In genomic region chr2:107083071-107083885, GRCm38 (mm10) we compare ENCODE assay signal across 7 mouse cellular contexts. TPM values are rescaled to one million over a fixed set of nuclear protein-coding genes. Genes with fewer than 3 reads are reported as not detected.
A peak's percentile ranks its signal among the peaks of the same experiment; 100 is the strongest.
DNase-seq lines count a peak whose midpoint lies in the region; ATAC-seq and TF ChIP-seq lines count a peak whose summit lies in the region.

No protein-coding gene starts in this region.

- H3K9ac ChIP-seq in liver, embryonic 14.5 days (replicated peaks), result no peak overlapping the region
- H3K9ac ChIP-seq in forebrain, embryonic 12.5 days, result no peak overlapping the region
- H3K9ac ChIP-seq in midbrain, embryonic 15.5 days, result no peak overlapping the region

- TF ChIP-seq EP300 in liver, embryonic 14.5 days (IDR thresholded peaks at IDR 0.05; ENCODE audit: low read depth), result no peak

- no peak overlapping the region for H3K4me2 ChIP-seq in liver, embryonic 14.5 days (ENCODE audit: low read depth)
- no peak overlapping the region for H3K4me2 ChIP-seq in forebrain, embryonic 12.5 days
- peak overlapping the region; percentile 6; the same call in 1 of the 2 replicates for H3K4me2 ChIP-seq in midbrain, embryonic 15.5 days

- no peaks in the 10 kb centered on the region for H3K4me1 ChIP-seq in liver, embryonic 14.5 days (replicated peaks; ENCODE audit: control insufficient read depth in 2 of 2, insufficient read depth in 2 of 2, low read length in 1 of 2)
- peaks cover 4% of the 10 kb centered on the region; the same call in 1 of the 2 replicates for H3K4me1 ChIP-seq in forebrain, embryonic 12.5 days
- H3K4me1 ChIP-seq in midbrain, embryonic 15.5 days, result no peaks in the 10 kb centered on the region

- no peak for DNase-seq in liver, embryonic 14.5 days (ENCODE audit: low read depth in 3 of 3, low spot score in 3 of 3)
- no peak for DNase-seq in liver
- DNase-seq in adrenal gland, postnatal 10 days, result peak; percentile 53
- peak; percentile 10 to 60 for DNase-seq in layer of hippocampus, adult 18-20 months (ENCODE audit: low spot score in 2 of 2)
- no peak for DNase-seq in urinary bladder, adult 2 months (ENCODE audit: low spot score)

- no peak for ATAC-seq in liver, embryonic 14.5 days (ENCODE audit: insufficient read depth)
- ATAC-seq in forebrain, embryonic 12.5 days (ENCODE audit: low FRiP score), result peak; percentile 46; the same call in 1 of the 2 replicates
- ATAC-seq in midbrain, embryonic 15.5 days (replicated peaks), result peak; percentile 85

- peak; percentile 70 for TF ChIP-seq CTCF in liver, embryonic 14.5 days (IDR thresholded peaks at IDR 0.05; ENCODE audit: low read depth)

- no peak overlapping the region for H3K27ac ChIP-seq in liver, embryonic 14.5 days
- no peak overlapping the region for H3K27ac ChIP-seq in forebrain, embryonic 12.5 days
- peak overlapping the region; percentile 65 for H3K27ac ChIP-seq in midbrain, embryonic 15.5 days

- no peaks in the 10 kb centered on the region for H3K36me3 ChIP-seq in liver, embryonic 14.5 days (replicated peaks; ENCODE audit: control insufficient read depth, insufficient read depth, low read depth)
- no peaks in the 10 kb centered on the region for H3K36me3 ChIP-seq in forebrain, embryonic 12.5 days (replicated peaks)
- H3K36me3 ChIP-seq in midbrain, embryonic 15.5 days (replicated peaks), result no peaks in the 10 kb centered on the region

- no peaks in the 10 kb centered on the region for H3K9me3 ChIP-seq in liver, embryonic 14.5 days (ENCODE audit: control insufficient read depth, low read length)
- H3K9me3 ChIP-seq in forebrain, embryonic 12.5 days, result no peaks in the 10 kb centered on the region
- H3K9me3 ChIP-seq in midbrain, embryonic 15.5 days, result no peaks in the 10 kb centered on the region

- H3K4me3 ChIP-seq in liver, embryonic 14.5 days (ENCODE audit: insufficient read depth in 1 of 2, low read depth in 2 of 2, low read length in 2 of 2), result no peak overlapping the region
- H3K4me3 ChIP-seq in forebrain, embryonic 12.5 days (replicated peaks), result no peak overlapping the region
- H3K4me3 ChIP-seq in midbrain, embryonic 15.5 days, result no peak overlapping the region

- 42% methylated on average over 14 of the region's 14 CpGs for WGBS in liver, embryonic 14.5 days (ENCODE audit: insufficient replicate concordance)
- WGBS in forebrain, embryonic 12.5 days, result 51% methylated on average over 14 of the region's 14 CpGs
- 48% methylated on average over 14 of the region's 14 CpGs for WGBS in midbrain, embryonic 15.5 days

- H3K27me3 ChIP-seq in liver, embryonic 14.5 days (ENCODE audit: control insufficient read depth, insufficient read depth, low read length), result no peaks in the 10 kb centered on the region
- no peaks in the 10 kb centered on the region for H3K27me3 ChIP-seq in forebrain, embryonic 12.5 days
- no peaks in the 10 kb centered on the region for H3K27me3 ChIP-seq in midbrain, embryonic 15.5 days (replicated peaks)

RNA-seq across cellular contexts. Expression of gene Fshb, which starts 23.8 kb away (rescaled TPM):
- not detected in 2 replicates for polyA plus RNA-seq in liver, embryonic 14.5 days (2012; rRNA removed)
- polyA plus RNA-seq in liver, embryonic 14.5 days (2014; fragmentation: Nextera tagmentation; extraction: Ambion mirVana), result not detected in 2 replicates
- total RNA-seq in adrenal gland, postnatal 10 days (2021), result not detected
- polyA plus RNA-seq in forebrain, embryonic 12.5 days (2016; fragmentation: Nextera tagmentation; extraction: Ambion mirVana), result not detected in 2 replicates
- not detected for total RNA-seq in layer of hippocampus, adult 18-20 months (2021)
- not detected in 2 replicates for polyA plus RNA-seq in midbrain, embryonic 15.5 days (2015; fragmentation: Nextera tagmentation; extraction: Ambion mirVana)
- not detected in 2 replicates for polyA plus RNA-seq in urinary bladder, adult 2 months (2012; rRNA removed)

Comparison
In these comparisons a context has a peak if more than half of its experiments do, and no peak if none do; other contexts are left out.
1. DNase-seq: peak in adrenal gland, postnatal 10 days (single experiment) and layer of hippocampus, adult 18-20 months (2 of 2); none in liver, embryonic 14.5 days (0 of 3), liver (single experiment) and urinary bladder, adult 2 months (single experiment).